Mouse (Mus musculus) forebrain, embryonic 15.5 days (tissue): ENCODE measurements around the gene Sec61a2. TPM values are rescaled to one million over a fixed set of nuclear protein-coding genes. Genes with fewer than 3 reads are reported as not detected.

Experiments
- ATAC-seq: fragments of 200-750 bp; cut with Nextera tagmentation; replicated peaks from 2 replicates; pipeline ENCODE4 v1.8.0; 2017; ENCODE audit warnings: mild to moderate bottlenecking, moderate TSS enrichment, moderate library complexity
- H3K27ac ChIP-seq: fragments of 300-500 bp; sonication (generic); replicated peaks from 2 replicates; pipeline ENCODE4 v1.5.1; 2015; ENCODE audit warnings: mild to moderate bottlenecking, inconsistent platforms
- H3K27me3 ChIP-seq: fragments of 300-500 bp; sonication (generic); 2 replicates; pipeline ENCODE4 v1.6.1; 2015; ENCODE audit warnings: inconsistent platforms
- H3K36me3 ChIP-seq: fragments of 300-500 bp; sonication (generic); 2 replicates; pipeline ENCODE4 v1.6.1; 2015; ENCODE audit warnings: mild to moderate bottlenecking, inconsistent platforms
- H3K4me1 ChIP-seq: fragments of 300-500 bp; sonication (generic); 2 replicates; pipeline ENCODE4 v1.6.1; 2015; ENCODE audit warnings: inconsistent platforms
- H3K4me2 ChIP-seq: fragments of 300-500 bp; sonication (generic); replicated peaks from 2 replicates; pipeline ENCODE4 v1.6.1; 2015; ENCODE audit warnings: mild to moderate bottlenecking, inconsistent platforms
- H3K4me3 ChIP-seq: fragments of 300-500 bp; sonication (generic); 2 replicates; pipeline ENCODE4 v1.5.1; 2015; ENCODE audit warnings: mild to moderate bottlenecking, inconsistent platforms
- H3K9ac ChIP-seq: fragments of 300-500 bp; sonication (generic); replicated peaks from 2 replicates; pipeline ENCODE4 v1.6.1; 2015; ENCODE audit warnings: mild to moderate bottlenecking, inconsistent platforms
- H3K9me3 ChIP-seq: fragments of 300-500 bp; sonication (generic); 2 replicates; pipeline ENCODE4 v1.6.1; 2016; ENCODE audit warnings: inconsistent platforms
- WGBS: fragments of 180-500 bp; shearing (Covaris S2); methylation state at CpG from one replicate; pipeline ENCODE4 v1.1.7; 2015; ENCODE audit warnings: mixed read lengths; 5-methylcytosine and 5-hydroxymethylcytosine counted together
- polyA plus RNA-seq: library from polyadenylated mRNA; unstranded; fragments of >200 nt; fragmentation: Nextera tagmentation; extraction: Ambion mirVana; gene quantifications from 2 replicates; pipeline ENCODE4 v1.2.1, GENCODE M21; 2015

Gene Sec61a2
- polyA plus RNA-seq: 88.2 and 95.8 TPM in 2 replicates

DNA sequence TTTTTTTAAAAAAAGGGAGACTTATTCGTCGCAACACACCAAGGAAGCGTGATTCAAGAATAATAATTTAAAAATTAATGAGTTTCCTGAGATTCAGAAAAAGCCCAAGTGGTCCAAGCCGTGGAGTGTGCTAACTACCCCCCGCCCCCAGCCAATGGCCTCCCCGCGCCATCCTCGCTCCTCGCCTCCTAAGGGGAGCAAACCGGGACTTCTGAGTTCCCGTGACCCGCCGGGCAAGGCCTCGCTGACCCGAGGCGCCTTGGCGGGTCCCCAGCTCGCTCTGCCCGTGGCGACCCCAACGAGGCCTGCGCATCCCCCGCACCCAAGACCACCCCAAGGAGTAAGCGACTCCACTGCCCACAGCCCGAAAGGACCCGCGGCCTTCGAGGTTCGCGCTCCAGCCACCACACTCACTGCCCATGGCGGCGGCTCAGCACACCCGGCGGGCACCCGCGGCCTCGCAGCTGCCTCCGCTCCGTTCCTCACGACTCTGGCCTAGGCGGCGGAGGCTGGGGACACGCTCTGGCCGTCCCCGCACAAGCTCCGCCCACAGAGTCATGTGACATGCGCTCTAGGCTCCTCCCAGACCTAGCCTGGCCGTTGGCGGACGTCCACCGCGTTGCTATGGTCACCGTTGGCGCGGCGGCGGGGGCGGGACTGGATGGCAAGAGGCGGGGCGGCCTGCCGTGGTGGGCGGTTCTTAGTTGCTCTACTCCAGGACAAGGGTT is at the start of gene Sec61a2:
Gene Sec61a2 (minus strand): TSS at position 590 of the 728 bp plus-strand sequence.
- peak within 1 kb of the TSS; percentile 99 for H3K4me3 ChIP-seq
- peak; percentile 99 for ATAC-seq
- WGBS: under 1% methylated on average over 62 of the region's 62 CpGs
- peaks cover 18% of the 10 kb centered on the region for H3K36me3 ChIP-seq
- peak within 1 kb of the TSS; percentile 66 for H3K4me2 ChIP-seq
- peak within 1 kb of the TSS; percentile 82 for H3K27ac ChIP-seq
- H3K27me3 ChIP-seq: no peaks in the 10 kb centered on the region
- H3K4me1 ChIP-seq: peaks cover 23% of the 10 kb centered on the region
- H3K9ac ChIP-seq: peak within 1 kb of the TSS; percentile 94
- H3K9me3 ChIP-seq: no peaks in the 10 kb centered on the region

DNA sequence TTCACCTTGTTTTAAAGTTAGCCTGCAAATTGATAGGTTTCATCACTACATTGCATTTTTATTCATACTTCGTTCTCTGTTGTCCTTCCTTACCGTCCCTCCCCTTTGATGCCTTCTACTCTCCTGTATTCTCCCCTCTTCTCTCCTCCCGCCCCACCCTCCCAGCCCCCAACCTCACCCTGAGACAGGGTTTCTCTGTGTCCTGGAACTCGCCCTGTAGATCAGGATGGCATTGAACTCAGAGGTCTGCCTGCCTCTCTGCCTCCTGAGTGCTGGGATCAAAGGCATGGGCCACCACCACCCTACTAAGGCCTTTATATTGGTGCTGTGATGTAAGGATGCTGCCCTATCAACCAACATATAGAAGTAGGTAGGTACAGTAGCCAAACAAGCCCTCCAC is 47.8 kb upstream of the Sec61a2 start:
- Histone ChIP-seq H3K9me3 (no peaks in the 10 kb centered on the region), H3K4me3 (peak overlapping the region; percentile 63), H3K27ac (no peak overlapping the region), H3K9ac (no peak overlapping the region), H3K4me1 (peaks cover 10% of the 10 kb centered on the region), H3K4me2 (peak overlapping the region; percentile 82), H3K27me3 (no peaks in the 10 kb centered on the region), H3K36me3 (no peaks in the 10 kb centered on the region)
- no peak for ATAC-seq
- 40% methylated on average over 4 of the region's 4 CpGs for WGBS

DNA sequence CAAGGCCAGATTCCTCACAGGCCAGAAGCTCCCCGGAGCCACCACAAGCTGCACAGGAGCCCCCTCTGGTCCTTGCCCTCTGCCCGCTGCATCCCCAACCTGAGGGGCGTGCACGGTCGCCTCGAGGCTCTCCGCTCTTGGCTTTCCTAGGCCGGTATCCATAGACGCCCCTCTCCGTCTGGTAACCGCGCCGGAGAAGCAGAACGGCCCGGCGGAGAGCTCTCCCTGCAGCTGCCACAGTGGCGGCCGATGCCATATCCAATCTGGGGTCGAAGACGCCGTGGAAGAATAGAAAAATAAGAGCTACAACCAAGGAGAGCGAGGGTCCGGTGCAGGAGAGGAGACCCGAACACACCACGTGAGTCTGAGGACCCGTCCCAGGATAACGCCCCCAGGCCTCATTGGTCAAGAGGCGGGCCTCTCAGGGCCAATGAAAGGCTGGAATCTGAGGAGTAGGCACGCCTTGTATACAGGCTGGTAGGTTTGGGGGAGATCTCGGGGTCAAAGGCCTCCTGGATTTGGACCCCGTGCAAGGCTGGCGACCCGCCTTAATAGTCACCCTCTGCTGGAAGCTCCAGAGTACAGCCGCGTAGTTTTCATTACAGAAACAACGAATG is 47.3 kb upstream of the Sec61a2 start, which contains the start of gene Dhtkd1:
Gene Dhtkd1 (minus strand): TSS at position 377 of the 617 bp plus-strand sequence.
- Histone ChIP-seq H3K9me3 (no peaks in the 10 kb centered on the region), H3K27me3 (no peaks in the 10 kb centered on the region), H3K9ac (peak within 1 kb of the TSS; percentile 66), H3K4me2 (peak within 1 kb of the TSS; percentile 82), H3K36me3 (no peaks in the 10 kb centered on the region), H3K27ac (0 out of 2 replicates have a peak within 1 kb of the TSS, but pooled peaks have one; percentile 8), H3K4me1 (peaks cover 10% of the 10 kb centered on the region), H3K4me3 (peak within 1 kb of the TSS; percentile 63)
- WGBS: 1% methylated on average over 36 of the region's 36 CpGs
- peak; percentile 98 for ATAC-seq

DNA sequence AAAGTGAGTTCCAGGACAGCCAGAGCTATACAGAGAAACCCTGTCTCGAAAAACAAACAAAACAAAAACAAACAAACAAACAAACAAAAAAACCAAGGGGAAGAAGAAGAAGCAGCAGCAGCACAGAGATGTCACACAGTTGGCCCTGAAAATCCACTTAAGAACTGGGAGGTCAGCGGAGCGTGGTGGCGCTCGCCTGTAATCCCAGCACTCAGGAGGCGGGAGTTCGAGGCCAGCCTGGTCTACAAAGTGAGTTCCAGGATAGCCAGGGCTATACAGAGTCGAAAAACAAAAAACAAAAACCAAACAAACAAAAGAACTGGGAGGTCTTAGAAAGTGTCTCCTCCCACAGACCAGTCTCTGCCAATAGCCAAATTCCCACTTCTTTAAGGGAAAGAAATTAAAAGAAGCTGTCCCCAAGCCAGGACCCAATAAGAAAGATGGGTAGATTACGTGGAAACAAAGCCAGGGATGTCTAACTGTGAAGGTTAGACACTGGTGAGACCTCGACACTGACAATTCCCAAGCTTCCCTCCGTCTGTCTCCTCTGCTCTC is 46.7 kb upstream of the Sec61a2 start:
- Histone ChIP-seq H3K27ac (0 out of 2 replicates have a peak overlapping the region, but pooled peaks have one; percentile 8), H3K27me3 (no peaks in the 10 kb centered on the region), H3K9me3 (no peaks in the 10 kb centered on the region), H3K4me1 (peaks cover 10% of the 10 kb centered on the region), H3K4me2 (peak overlapping the region; percentile 82), H3K4me3 (peak overlapping the region; percentile 63), H3K36me3 (no peaks in the 10 kb centered on the region), H3K9ac (peak overlapping the region; percentile 66)
- 57% methylated on average over 11 of the region's 11 CpGs for WGBS
- peak; percentile 9 for ATAC-seq

DNA sequence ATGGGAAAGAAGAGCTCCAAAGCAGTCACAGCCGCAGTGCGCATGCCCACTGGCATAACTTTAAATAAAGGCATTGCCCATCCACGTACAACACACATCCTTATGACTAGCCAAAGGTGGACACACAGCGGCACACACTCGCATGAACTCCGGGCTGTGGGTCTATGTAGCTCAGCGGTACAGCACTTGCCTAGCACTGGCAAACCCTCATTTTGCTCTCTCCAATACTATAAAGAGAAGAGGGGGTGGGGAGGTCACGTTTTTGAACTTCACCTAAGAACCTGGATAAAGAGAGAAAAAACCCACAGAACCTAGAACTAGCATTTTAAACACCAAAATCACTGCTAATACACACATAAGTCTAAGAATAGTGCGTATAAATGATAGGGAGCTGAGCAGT is 45.7 kb upstream of the Sec61a2 start:
- H3K4me2 ChIP-seq: no peak overlapping the region
- WGBS: 94% methylated on average over 9 of the region's 9 CpGs
- H3K27ac ChIP-seq: no peak overlapping the region
- ATAC-seq: no peak
- H3K9me3 ChIP-seq: no peaks in the 10 kb centered on the region
- no peaks in the 10 kb centered on the region for H3K27me3 ChIP-seq
- H3K4me1 ChIP-seq: peaks cover 10% of the 10 kb centered on the region
- H3K36me3 ChIP-seq: no peaks in the 10 kb centered on the region
- no peak overlapping the region for H3K4me3 ChIP-seq
- no peak overlapping the region for H3K9ac ChIP-seq

- Histone ChIP-seq H3K4me3 (no peak overlapping the region), H3K4me2 (no peak overlapping the region), H3K9ac (no peak overlapping the region), H3K4me1 (peaks cover 10% of the 10 kb centered on the region), H3K36me3 (no peaks in the 10 kb centered on the region), H3K27me3 (no peaks in the 10 kb centered on the region), H3K27ac (no peak overlapping the region), H3K9me3 (no peaks in the 10 kb centered on the region)
- 90% methylated on average over 14 of the region's 14 CpGs for WGBS
- no peak for ATAC-seq
Measured at GRCm38 (mm10) chr2:5939911-5940310, 44.7 kb upstream of the Sec61a2 start.

DNA sequence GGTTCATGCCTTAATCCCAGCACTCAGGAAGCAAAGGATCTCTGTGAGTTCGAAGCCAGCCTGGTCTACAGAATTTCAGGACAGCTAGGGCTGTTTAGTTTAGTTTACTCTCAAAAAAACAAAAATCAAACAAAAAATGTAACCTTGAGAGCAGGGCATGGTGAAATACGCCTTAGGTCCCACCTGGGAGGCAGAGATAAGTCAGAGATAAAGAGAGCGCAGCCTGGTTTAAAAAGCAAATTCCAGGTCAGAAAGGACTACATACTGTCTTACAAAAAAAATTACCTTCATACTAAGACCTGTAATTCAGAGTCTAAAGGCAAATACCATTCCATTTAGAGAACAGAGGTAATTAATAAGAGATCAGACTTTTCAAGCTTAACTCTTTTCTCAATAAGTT is 44.1 kb upstream of the Sec61a2 start:
- Histone ChIP-seq H3K9ac (no peak overlapping the region), H3K4me1 (peaks cover 10% of the 10 kb centered on the region), H3K4me2 (no peak overlapping the region), H3K27ac (no peak overlapping the region), H3K4me3 (no peak overlapping the region), H3K27me3 (no peaks in the 10 kb centered on the region), H3K9me3 (no peaks in the 10 kb centered on the region), H3K36me3 (no peaks in the 10 kb centered on the region)
- no peak for ATAC-seq
- 95% methylated on average over 3 of the region's 3 CpGs for WGBS

DNA sequence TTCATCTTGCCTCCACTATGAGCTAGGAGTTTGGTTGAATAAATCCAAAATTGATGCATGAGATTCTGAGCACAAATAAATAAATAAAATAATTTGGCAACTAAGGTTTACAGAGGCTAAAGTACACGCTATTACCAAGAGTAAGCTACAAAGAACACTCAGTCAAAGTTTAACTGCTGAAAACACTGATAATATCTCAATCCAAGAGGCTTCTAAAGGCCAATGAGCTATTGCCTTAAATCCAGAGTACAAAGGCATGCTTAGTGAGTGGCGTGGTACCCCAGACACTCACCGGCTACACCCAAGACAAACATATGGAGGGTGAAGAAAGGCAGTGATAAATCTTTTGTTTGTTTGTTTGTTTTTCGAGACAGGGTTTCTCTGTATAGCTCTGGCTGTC is 41.3 kb upstream of the Sec61a2 start:
- Histone ChIP-seq H3K4me3 (no peak overlapping the region), H3K9me3 (no peaks in the 10 kb centered on the region), H3K27me3 (no peaks in the 10 kb centered on the region), H3K9ac (no peak overlapping the region), H3K36me3 (no peaks in the 10 kb centered on the region), H3K4me1 (no peaks in the 10 kb centered on the region), H3K27ac (no peak overlapping the region), H3K4me2 (no peak overlapping the region)
- ATAC-seq: no peak
- 95% methylated on average over 4 of the region's 4 CpGs for WGBS

DNA sequence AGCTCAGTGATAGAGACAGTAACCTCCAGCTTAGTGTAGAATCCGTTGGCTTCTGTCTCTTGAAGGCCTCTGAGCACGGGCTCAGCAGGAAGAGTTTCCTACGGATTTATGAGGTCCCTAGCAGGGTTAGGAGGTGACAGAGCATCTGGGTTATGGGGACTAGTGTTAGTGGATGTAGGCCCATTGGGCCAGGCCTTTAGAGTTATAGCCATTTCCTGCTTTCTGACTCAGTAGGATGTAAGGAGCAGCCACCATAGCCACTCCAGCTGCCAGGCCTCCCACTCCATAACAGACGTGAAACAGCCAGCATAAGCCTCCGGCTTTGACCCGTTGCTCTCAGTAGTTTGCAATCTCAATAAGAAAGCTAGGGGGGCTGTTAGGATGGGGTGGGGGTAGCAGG is 40.8 kb upstream of the Sec61a2 start:
- Histone ChIP-seq H3K27me3 (no peaks in the 10 kb centered on the region), H3K9me3 (no peaks in the 10 kb centered on the region), H3K4me2 (no peak overlapping the region), H3K27ac (no peak overlapping the region), H3K4me1 (no peaks in the 10 kb centered on the region), H3K36me3 (no peaks in the 10 kb centered on the region), H3K9ac (no peak overlapping the region), H3K4me3 (no peak overlapping the region)
- no peak for ATAC-seq
- WGBS: 80% methylated on average over 6 of the region's 6 CpGs

GRCm38 (mm10) chr2:5934936-5935335 is 39.7 kb upstream of the Sec61a2 start:
- H3K4me1 ChIP-seq: no peaks in the 10 kb centered on the region
- no peak overlapping the region for H3K9ac ChIP-seq
- WGBS: 97% methylated on average over 3 of the region's 3 CpGs
- no peak overlapping the region for H3K27ac ChIP-seq
- H3K4me2 ChIP-seq: no peak overlapping the region
- no peak overlapping the region for H3K4me3 ChIP-seq
- no peaks in the 10 kb centered on the region for H3K27me3 ChIP-seq
- ATAC-seq: no peak
- H3K9me3 ChIP-seq: no peaks in the 10 kb centered on the region
- H3K36me3 ChIP-seq: peaks cover 4% of the 10 kb centered on the region; the same call in 1 of the 2 replicates

- Histone ChIP-seq H3K27ac (no peak overlapping the region), H3K27me3 (no peaks in the 10 kb centered on the region), H3K4me2 (no peak overlapping the region), H3K9ac (no peak overlapping the region), H3K36me3 (peaks cover 14% of the 10 kb centered on the region), H3K4me3 (no peak overlapping the region), H3K9me3 (no peaks in the 10 kb centered on the region), H3K4me1 (no peaks in the 10 kb centered on the region)
- no peak for ATAC-seq
- WGBS: 95% methylated on average over 5 of the region's 5 CpGs
Measured at GRCm38 (mm10) chr2:5931938-5932337, 36.7 kb upstream of the Sec61a2 start.

DNA sequence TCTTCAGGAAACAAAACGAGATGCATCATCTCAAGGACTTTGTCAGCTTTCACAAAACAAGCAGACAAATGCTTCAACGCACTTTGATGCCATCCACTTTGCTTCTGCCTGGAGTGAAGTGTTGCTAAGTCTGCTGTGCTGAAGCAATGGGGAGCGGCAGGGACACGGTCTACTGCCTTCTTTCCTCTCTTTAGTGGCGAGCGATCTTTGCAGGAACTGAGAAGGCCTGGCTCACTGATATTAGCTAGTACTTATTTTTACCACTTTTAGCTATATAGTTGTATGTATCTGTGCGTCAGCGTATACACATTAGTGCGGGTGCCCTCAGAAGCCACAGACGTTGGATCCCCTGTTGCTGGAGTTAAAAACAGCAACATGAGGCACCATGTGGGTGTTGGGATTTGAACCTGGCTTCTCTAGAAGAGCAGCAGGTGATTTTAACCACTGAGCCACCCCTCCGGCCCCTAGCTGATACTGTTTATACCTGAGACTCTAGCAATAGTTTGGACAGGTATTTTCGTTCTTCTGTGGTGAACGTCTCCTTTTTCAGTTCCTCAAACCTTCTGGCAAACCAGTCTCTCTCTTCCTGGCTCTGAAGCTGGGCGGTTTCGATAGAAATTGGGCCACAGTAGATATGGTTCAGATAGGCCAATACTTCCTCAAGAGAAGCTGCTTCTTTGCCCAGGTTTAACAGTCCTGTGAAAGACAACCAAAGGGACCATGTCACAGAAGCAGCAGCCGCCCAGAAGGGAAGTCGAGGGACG is 35.2 kb upstream of the Sec61a2 start:
- no peak for ATAC-seq
- WGBS: 92% methylated on average over 18 of the region's 18 CpGs
- peaks cover 14% of the 10 kb centered on the region for H3K36me3 ChIP-seq

More for the DNA sequence above, 35.2 kb upstream of the Sec61a2 start:
- Histone ChIP-seq H3K9ac (no peak overlapping the region), H3K27me3 (no peaks in the 10 kb centered on the region), H3K4me1 (no peaks in the 10 kb centered on the region), H3K9me3 (no peaks in the 10 kb centered on the region), H3K4me2 (no peak overlapping the region), H3K4me3 (no peak overlapping the region), H3K27ac (no peak overlapping the region)
